Mouse (Mus musculus): ENCODE measurements around the gene Tnp1.

Gene Tnp1

DNA sequence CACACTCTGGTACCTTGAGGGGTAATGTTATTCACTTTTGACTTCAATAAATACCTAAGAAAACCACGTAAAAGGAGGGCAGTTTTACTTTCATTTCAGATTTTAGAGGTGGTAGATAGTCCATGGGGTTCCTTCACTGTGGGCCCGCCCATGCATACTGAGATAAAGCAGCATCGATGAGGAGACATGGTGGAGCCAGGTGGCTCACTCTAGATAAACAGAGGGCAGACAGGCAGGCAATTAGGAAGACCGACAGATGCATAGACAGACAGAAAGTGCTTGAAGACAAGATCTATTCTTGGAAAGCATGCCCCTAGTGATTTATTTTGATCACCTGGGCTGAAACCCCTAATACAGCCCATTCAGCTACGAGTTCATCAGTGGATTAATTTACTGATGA is 13.1 kb downstream of the Tnp1 start:
- DNase-seq, result no peak

DNA sequence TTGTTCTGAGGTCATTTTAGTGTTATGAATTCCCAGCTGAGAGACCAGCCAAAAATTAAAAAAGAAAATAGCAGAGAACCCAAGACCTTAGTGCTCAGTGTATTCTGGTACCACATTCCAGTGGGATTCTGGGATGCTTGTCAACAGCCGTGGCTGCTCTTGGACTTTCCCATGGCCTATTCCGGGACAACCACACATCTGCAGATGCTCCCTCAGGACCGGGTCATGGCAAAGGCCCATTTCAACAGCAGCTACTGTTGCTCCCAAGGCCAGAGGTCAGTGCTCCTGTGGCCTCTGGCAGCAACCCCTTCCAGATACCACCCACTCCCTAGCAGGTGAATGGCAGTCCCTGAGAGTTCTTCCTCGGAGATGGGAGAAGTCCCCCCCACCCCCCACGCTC is 13.7 kb downstream of the Tnp1 start:
- no peak for DNase-seq

DNA sequence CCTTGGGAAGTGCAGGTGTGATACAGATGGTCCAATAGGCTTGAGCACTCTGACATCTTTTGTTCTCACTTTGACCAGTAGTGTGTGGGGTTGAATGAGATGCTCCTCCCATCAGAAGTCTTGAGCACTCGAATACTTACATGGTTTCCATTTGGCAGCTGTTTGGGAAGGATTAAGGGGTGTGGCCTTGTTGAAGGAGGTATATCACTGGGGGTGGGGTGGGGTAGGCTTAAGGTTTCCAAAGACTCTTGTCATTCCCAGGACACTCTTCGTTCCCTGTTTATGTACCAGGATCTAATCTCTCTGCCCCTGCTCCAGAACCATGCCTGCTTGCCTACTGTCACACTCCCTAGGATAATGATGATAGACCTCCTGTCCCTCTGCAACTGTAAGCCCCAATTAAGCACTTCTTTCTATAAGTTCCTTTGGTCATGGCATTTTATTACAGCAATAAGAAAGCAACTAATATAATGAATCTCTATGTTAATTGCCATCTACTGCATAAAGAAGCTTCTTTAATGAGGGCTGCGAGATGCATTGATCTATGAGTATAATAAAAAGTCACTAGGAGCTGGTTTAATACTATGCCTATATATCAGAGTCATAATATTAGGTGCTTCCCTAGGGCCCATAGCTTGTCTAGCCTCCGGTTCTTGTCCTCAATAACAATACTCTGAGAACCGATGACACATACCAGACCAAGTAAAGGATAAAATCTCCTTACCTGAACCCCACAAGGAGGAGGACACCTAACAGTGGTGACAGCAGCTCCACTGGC is 20.8 kb downstream of the Tnp1 start:
- no peak for DNase-seq

DNA sequence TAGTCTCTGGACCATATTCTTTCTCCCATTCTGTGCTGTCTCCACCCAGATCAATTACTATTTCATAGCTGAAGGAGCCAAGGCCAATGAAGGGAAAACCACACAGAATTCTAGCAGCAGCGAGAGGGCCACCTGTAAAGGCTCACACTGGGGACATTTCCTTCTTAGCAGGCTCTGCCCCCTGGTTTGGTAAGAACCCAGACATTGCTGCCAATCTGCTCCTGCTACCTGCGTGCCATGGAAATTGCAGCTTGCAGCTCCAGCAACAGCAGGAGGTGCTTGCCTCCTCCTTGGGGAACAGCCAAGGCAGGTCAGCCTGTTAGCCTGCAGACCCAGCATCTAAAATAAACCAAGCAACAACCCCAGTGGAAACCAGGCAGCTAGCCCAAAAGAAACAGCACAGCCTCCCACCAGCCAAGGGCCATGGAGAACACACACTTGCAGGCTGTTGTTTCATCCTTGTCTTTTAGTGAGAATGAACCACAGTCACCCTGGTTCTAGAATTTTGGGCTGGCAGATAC is 22.7 kb downstream of the Tnp1 start:
- DNase-seq, result peak; percentile 77

DNA sequence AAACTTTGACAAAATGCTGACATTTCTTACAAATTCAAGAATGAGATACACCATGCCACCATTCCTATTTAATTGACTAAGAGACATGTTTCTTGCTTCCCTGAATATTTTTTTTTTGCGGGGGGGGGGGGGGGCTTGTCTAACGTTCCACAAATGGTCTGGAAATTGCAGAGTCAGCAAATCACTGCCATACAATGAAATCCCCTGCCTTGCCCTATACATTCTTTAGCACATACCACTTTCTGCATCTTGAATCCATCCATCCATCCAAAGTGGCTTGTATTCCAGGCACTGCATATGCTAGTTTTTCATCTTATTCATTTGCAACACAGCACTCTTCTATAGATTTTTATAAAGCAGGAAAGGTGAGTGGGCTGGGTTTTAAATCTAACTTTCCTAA is 23.5 kb downstream of the Tnp1 start:
- DNase-seq, result no peak

DNA sequence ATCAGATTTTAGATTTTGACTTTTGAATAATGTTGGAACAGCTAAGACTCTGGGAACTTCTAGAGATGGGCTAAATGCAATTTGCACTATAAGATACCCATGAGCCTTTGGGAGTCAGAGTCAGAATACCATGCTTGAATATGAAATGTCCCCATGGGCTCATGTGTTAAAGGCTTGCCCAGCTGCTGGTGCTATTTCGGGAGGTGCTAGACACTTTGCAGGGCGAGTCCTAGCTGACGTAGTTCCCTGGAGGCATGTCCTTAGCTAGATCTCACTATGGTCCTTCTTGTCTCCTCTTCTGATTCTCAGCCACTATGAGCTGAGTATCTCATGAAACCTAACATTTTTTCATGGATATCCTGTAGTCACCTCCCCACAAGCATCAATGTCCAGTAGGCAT is 26.8 kb downstream of the Tnp1 start:
- no peak for DNase-seq

DNA sequence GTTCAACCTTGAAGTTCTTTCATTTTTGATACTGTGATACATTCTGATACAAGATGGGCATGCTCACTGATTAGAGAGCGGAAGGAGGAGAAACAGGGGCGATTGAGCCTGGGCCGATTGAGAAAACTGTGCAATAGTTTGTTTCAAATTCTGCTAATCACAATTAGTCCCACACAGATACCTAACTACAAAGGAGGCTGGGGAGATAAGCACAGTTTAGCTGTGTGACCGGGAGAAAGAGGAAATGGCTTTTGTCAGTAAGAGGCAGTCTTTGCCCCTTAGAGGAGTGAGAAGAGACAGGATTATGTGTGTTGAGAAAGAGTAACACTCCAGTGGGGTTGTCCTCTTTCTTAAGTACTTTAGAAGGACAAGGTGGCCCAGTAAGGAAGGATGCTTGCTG is 29.0 kb downstream of the Tnp1 start:
- DNase-seq, result no peak

DNA sequence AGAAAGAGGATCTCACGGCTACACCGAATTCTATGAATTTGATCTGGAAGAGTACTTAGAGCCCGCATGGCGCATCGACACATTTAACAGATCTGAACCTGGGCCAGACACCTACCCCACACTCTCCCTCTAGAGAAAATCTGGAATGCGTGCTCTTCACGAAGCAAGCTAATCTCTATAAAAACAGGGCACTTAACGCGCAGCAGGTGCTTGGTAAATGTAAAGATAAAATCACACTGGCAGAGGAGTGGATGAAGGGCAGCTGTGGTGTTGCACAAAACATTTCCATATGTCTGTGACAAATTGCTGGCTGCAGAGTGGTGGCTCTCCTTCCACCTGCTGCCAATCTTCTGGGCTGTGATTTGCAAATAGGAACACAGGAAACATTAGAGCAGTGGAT is 36.8 kb downstream of the Tnp1 start:
- no peak for DNase-seq

DNA sequence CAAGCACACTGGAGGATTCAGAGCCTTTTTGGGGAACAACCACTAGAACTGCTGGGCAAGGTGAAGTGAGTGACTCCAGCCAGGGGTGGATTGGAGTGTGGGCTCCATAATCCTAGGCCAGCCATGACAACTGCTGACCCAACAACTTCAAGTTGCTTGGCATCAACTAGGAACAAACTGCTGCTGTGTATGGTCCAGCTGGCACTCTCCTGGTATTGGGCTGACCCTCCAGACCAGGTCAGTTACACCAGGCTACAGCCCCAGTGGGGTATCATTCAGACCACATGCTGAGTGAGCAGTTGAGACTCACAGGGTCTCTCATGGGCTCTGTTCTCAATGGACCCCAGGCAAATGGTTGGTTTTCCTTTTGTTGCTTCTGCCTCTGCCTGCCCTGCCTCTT is 41.5 kb downstream of the Tnp1 start:
- DNase-seq, result no peak

DNA sequence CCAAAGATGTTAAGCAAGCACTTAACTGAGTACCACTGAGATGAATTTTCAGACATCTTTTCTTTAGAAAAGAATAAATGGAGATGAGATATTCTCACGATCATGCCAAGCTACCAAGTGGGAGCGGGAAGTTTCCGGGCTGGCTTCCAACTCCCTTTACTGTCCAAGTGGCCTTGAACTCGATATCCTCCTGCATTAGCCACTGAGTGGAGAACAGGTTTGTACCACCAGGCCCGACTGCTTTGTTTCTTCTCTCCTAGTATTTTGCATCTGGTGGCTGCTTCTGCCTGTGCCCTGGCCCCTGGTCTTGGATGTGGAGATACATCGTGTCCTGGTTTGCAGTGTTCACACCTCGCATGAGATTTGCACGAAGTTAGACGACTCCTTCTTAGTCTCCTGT is 45.2 kb downstream of the Tnp1 start:
- DNase-seq, result no peak

DNA sequence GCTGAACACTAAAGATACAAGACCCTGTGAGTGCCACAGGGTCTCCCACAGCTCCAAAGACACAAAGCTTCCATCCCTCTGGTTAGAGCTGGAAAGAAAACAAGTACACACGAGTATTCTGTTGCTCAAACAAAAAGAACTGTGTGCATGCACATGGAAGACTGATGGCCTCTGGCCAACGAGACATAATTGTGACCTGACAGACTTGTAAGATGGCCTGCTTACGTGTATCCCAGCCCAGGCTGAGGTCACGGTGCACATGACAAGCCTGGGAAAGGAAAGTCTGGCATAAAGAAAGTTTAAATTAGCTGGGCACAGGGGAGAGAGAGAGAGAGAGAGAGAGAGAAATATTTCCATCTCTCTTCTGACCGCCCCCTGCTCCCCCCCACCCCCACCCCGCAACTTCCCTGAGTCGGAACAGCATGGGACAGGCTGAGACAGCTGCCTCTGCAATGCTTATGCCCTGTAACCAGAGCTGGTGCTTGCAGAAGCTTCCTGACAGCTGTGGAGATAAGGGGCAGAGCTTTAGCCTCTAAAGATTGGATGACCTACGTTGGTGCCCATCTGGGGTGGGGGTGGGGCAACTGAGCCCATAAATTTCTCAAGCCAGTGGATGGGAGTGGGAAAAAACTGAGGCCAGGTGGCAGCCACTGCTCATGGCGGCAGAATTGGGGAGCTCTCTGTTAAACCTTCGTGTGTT is 46.4 kb downstream of the Tnp1 start:
- DNase-seq, result no peak

DNA sequence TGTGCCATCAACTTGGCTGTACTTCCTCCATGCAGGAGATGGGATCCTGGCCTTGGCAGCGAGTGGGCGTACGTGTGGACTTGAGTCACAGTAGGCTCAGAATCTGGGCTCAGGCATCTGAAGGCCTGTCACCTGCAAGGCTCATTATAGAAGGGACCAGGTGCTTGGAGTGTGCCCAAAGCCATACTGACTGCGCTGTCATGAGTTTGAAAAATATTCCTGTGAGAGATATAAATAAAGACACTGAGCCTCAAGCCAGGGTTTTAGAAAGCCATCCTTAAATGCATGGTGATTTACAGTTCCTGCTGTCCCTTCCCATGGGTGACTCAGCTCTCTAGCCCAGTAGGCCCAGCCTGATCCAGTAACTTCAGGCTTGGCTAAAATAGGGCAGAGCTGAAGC is 49.3 kb downstream of the Tnp1 start:
- peak; percentile 64 for DNase-seq
